Comparison of ENCODE assay signal across 7 mouse cellular contexts in the genomic region with DNA sequence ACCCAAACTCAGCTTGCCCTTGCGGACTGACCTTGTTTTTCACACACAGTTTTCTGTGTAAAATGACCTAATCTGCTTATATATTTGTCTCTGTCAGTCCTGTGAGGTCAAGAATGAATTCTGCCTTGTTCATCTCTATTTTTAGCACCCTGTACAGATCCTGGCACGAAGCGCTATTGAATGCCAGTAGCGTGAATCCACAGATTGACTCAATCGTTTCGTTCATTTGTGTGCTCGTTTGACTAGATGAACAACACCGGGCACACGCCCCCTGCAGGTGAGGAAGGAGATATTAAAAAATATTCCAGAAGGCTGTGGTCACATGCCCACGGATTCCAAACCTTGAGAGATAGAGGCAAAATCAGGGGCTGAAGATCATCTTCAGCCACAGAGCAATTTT. TPM values are rescaled to one million over a fixed set of nuclear protein-coding genes. Genes with fewer than 3 reads are reported as not detected.
DNase-seq lines count a peak whose midpoint lies in the region; ATAC-seq and TF ChIP-seq lines count a peak whose summit lies in the region.

No protein-coding gene starts in this region.

- peak overlapping the region; percentile 94 for H3K27ac ChIP-seq in gastrocnemius, adult 2 months

- H3K4me3 ChIP-seq in gastrocnemius, adult 2 months = peak overlapping the region; percentile 78

- peak; percentile 91 for DNase-seq in cerebellum, postnatal 10 days
- peak; percentile 77 for DNase-seq in gastrocnemius, adult 2 months
- DNase-seq in hindlimb bud, embryonic 11.5 days (ENCODE audit: extremely low spot score, low read depth, low spot score) = peak; percentile 42
- peak; percentile 74 to 81 for DNase-seq in left cerebral cortex, postnatal 25 days (ENCODE audit: low spot score in 2 of 2)
- peak; percentile 78 for DNase-seq in mesoderm, embryonic 11.5 days (ENCODE audit: low read depth, low spot score)
- peak; percentile 74 for DNase-seq in right cerebral cortex, postnatal 4 days

- TF ChIP-seq CTCF in gastrocnemius, adult 2 months (IDR thresholded peaks at IDR 0.05) = peak; percentile 79

- ATAC-seq in activated CD4-positive, CD25-positive, alpha-beta regulatory T cell, adult 4 months = peak; percentile 31

- intact Hi-C loops in gastrocnemius, adult 2 months (cut with DNase I) = loop anchor here (1.0 to 2.0 kb wide), 2 partner anchors 29 to 48 kb away; no protein-coding TSS in a partner anchor
- intact Hi-C loops in left cerebral cortex, postnatal 25 days (cut with DNase I) = loop anchor here (1.0 kb wide), 1 partner anchor 28 kb away; no protein-coding TSS in a partner anchor

RNA-seq across cellular contexts. Expression of a gene that starts 11.9 kb away (rescaled TPM):
- polyA plus RNA-seq in activated CD4-positive, CD25-positive, alpha-beta regulatory T cell, adult 4 months (2017; shearing (Covaris generic)) = not detected
- 100 to 1,000 TPM in 1 of 2 experiments, 10 to 100 TPM in 1; 70.1 to 116 TPM for total RNA-seq in gastrocnemius, adult 2 months (2021)
- total RNA-seq in left cerebral cortex, postnatal 25 days (2021) = under 1 TPM; 0.11 TPM

RNA-seq across cellular contexts. Expression of a gene that starts 27.1 kb away (rescaled TPM):
- polyA plus RNA-seq in activated CD4-positive, CD25-positive, alpha-beta regulatory T cell, adult 4 months (2017; shearing (Covaris generic)) = 10 to 100 TPM; 29.0 to 41.9 TPM
- total RNA-seq in gastrocnemius, adult 2 months (2021) = 10 to 100 TPM in 1 of 2 experiments, 1 to 10 TPM in 1; 5.9 to 12.0 TPM
- 10 to 100 TPM; 14.2 to 16.1 TPM for total RNA-seq in left cerebral cortex, postnatal 25 days (2021)

RNA-seq across cellular contexts. Expression of a gene that starts 58.1 kb away (rescaled TPM):
- under 1 TPM in 1 of 2 experiments, not detected in 1; 0.43 TPM for polyA plus RNA-seq in activated CD4-positive, CD25-positive, alpha-beta regulatory T cell, adult 4 months (2017; shearing (Covaris generic))
- under 1 TPM; 0.15 to 0.20 TPM for total RNA-seq in gastrocnemius, adult 2 months (2021)
- 10 to 100 TPM; 33.5 to 33.7 TPM for total RNA-seq in left cerebral cortex, postnatal 25 days (2021)

Comparison
In these comparisons a context has a peak if more than half of its experiments do, and no peak if none do; other contexts are left out.
1. Peak in every context shown above with its lines: DNase-seq, ATAC-seq, H3K4me3 ChIP-seq and H3K27ac ChIP-seq.
2. RNA of a gene that starts 11.9 kb away (total RNA-seq): 70.1 to 116 TPM in gastrocnemius, adult 2 months; 0.11 TPM in left cerebral cortex, postnatal 25 days; every median in the first group is over 10 times any median in the second.
3. RNA of a gene that starts 58.1 kb away (total RNA-seq): 33.5 to 33.7 TPM in left cerebral cortex, postnatal 25 days; 0.15 to 0.20 TPM in gastrocnemius, adult 2 months; every median in the first group is over 10 times any median in the second.